ENCODE assay signal across 10 mouse cellular contexts in genomic region chr10:127838539-127838938, GRCm38 (mm10).
"Had no signal": no experiment of that assay in that cellular context is flagged by ENCODE, and none has a peak within 500 bp of the region (broad histone marks: within the 10 kb centered on the region; RNA-seq: fewer than 3 reads in every experiment).

No protein-coding gene starts in this region.

- DNase-seq: forebrain, postnatal 0 days; gastrocnemius, postnatal 14 days; gastrocnemius, postnatal 36 days; heart, adult 18-20 months; heart, postnatal 10 days; heart, postnatal 36 days; kidney, postnatal 10 days; kidney, postnatal 4 days; liver; liver, embryonic 13.5 days had no signal
